Mouse (Mus musculus) C2C12 (cell line): ENCODE results near the gene Ifit1bl1.

Source experiments
- CEBPB ChIP-seq: IDR thresholded peaks from one replicate; pipeline ENCODE4 v1.6.1; 2011; ENCODE audit warnings: low read depth, mild to moderate bottlenecking, control low read depth, moderate library complexity
- CTCF ChIP-seq: IDR thresholded peaks from one replicate; pipeline ENCODE4 v1.5.1; 2011; ENCODE audit not compliant: control insufficient read depth, insufficient read depth, insufficient read length
- FOSL1 ChIP-seq: IDR thresholded peaks from one replicate; pipeline ENCODE4 v1.8.0; 2011; ENCODE audit warnings: mild to moderate bottlenecking, low read length; ENCODE audit not compliant: poor library complexity, insufficient read depth, severe bottlenecking
- MAX ChIP-seq: IDR thresholded peaks from one replicate; pipeline ENCODE4 v1.6.1; 2011; ENCODE audit warnings: mild to moderate bottlenecking, control low read depth
- MYOD1 ChIP-seq: IDR thresholded peaks from one replicate; pipeline ENCODE4 v1.6.1; 2011; ENCODE audit warnings: low read depth; ENCODE audit not compliant: control insufficient read depth, insufficient read length
- MYOG ChIP-seq: IDR thresholded peaks from one replicate; pipeline ENCODE4 v1.6.1; 2011; ENCODE audit not compliant: control insufficient read depth, insufficient read length; ENCODE audit errors: extremely low read depth
- USF1 ChIP-seq: IDR thresholded peaks from one replicate; pipeline ENCODE4 v1.6.1; 2011; ENCODE audit warnings: low read depth, mild to moderate bottlenecking, control low read depth, moderate library complexity

GRCm38 (mm10) chr19:34566178-34566784, 35.5 kb downstream of the Ifit1bl1 start:
- no peak for TF ChIP-seq MAX
- TF ChIP-seq MYOD1: no peak
- no peak for TF ChIP-seq CTCF
- no peak for TF ChIP-seq USF1
- no peak for TF ChIP-seq FOSL1
- no peak for TF ChIP-seq MYOG
- no peak for TF ChIP-seq CEBPB
